Mouse (Mus musculus): ENCODE measurements at regions not wholly inside any gene's neighbourhood (a gene's known extent, or its start where the extent isn't known, plus 50 kb on each side); places are given as distances from the start of the nearest gene placed in this dataset.

- H3K27ac ChIP-seq: peak overlapping the region; percentile 69
- no peak overlapping the region for H3K4me3 ChIP-seq (replicated peaks)
- peak; percentile 60 for ATAC-seq
- H3K4me1 ChIP-seq (replicated peaks): peaks cover 52% of the 10 kb centered on the region
- no peak overlapping the region for H3K9ac ChIP-seq (replicated peaks)
- H3K9me3 ChIP-seq: no peaks in the 10 kb centered on the region
- no peaks in the 10 kb centered on the region for H3K36me3 ChIP-seq
- peak overlapping the region; percentile 31 for H3K4me2 ChIP-seq (replicated peaks)
- WGBS: 3% methylated on average over 11 of the region's 11 CpGs
- H3K27me3 ChIP-seq: no peaks in the 10 kb centered on the region; the same call in 1 of the 2 replicates
Measured at GRCm38 (mm10) chr14:76622634-76623291, 66.1 kb upstream of the Serp2 start.

- Histone ChIP-seq H3K27ac (no peak overlapping the region), H3K4me3 (replicated peaks) (no peak overlapping the region), H3K9ac (replicated peaks) (no peak overlapping the region), H3K27me3 (no peaks in the 10 kb centered on the region), H3K9me3 (no peaks in the 10 kb centered on the region), H3K36me3 (no peaks in the 10 kb centered on the region), H3K4me2 (replicated peaks) (no peak overlapping the region), H3K4me1 (replicated peaks) (peaks cover 32% of the 10 kb centered on the region)
- no peak for ATAC-seq
- 81% methylated on average over 7 of the region's 7 CpGs for WGBS
Measured at GRCm38 (mm10) chr14:76619038-76619409, 62.3 kb upstream of the Serp2 start.

GRCm38 (mm10) chr14:76618331-76619037 is 61.8 kb upstream of the Serp2 start:
- no peak for ATAC-seq

GRCm38 (mm10) chr14:76617889-76618288 is 61.2 kb upstream of the Serp2 start:
- H3K36me3 ChIP-seq: no peaks in the 10 kb centered on the region
- ATAC-seq: no peak
- H3K27ac ChIP-seq: no peak overlapping the region
- WGBS: 90% methylated on average over 1 of the region's 1 CpGs
- no peaks in the 10 kb centered on the region for H3K27me3 ChIP-seq
- no peaks in the 10 kb centered on the region for H3K9me3 ChIP-seq
- no peak overlapping the region for H3K4me3 ChIP-seq (replicated peaks)
- peaks cover 23% of the 10 kb centered on the region for H3K4me1 ChIP-seq (replicated peaks)
- no peak overlapping the region for H3K9ac ChIP-seq (replicated peaks)
- no peak overlapping the region for H3K4me2 ChIP-seq (replicated peaks)

More at GRCm38 (mm10) chr14:76618331-76619037, 61.8 kb upstream of the Serp2 start:
- H3K4me1 ChIP-seq (replicated peaks): peaks cover 29% of the 10 kb centered on the region
- 62% methylated on average over 14 of the region's 14 CpGs for WGBS
- no peak overlapping the region for H3K27ac ChIP-seq
- no peaks in the 10 kb centered on the region for H3K36me3 ChIP-seq
- H3K4me3 ChIP-seq (replicated peaks): no peak overlapping the region
- H3K9me3 ChIP-seq: no peaks in the 10 kb centered on the region
- no peak overlapping the region for H3K9ac ChIP-seq (replicated peaks)
- no peaks in the 10 kb centered on the region for H3K27me3 ChIP-seq
- H3K4me2 ChIP-seq (replicated peaks): no peak overlapping the region

GRCm38 (mm10) chr14:76617447-76617846 is 60.8 kb upstream of the Serp2 start:
- 81% methylated on average over 11 of the region's 11 CpGs for WGBS
- Histone ChIP-seq H3K9ac (replicated peaks) (no peak overlapping the region), H3K9me3 (no peaks in the 10 kb centered on the region), H3K4me1 (replicated peaks) (peaks cover 19% of the 10 kb centered on the region), H3K27ac (no peak overlapping the region), H3K4me2 (replicated peaks) (no peak overlapping the region), H3K4me3 (replicated peaks) (no peak overlapping the region), H3K27me3 (no peaks in the 10 kb centered on the region), H3K36me3 (no peaks in the 10 kb centered on the region)
- ATAC-seq: no peak

- 26% methylated on average over 3 of the region's 3 CpGs for WGBS
- Histone ChIP-seq H3K4me2 (replicated peaks) (no peak overlapping the region), H3K27ac (no peak overlapping the region), H3K27me3 (no peaks in the 10 kb centered on the region), H3K36me3 (no peaks in the 10 kb centered on the region), H3K4me3 (replicated peaks) (no peak overlapping the region), H3K9me3 (no peaks in the 10 kb centered on the region), H3K4me1 (replicated peaks) (peaks cover 12% of the 10 kb centered on the region), H3K9ac (replicated peaks) (no peak overlapping the region)
- ATAC-seq: no peak
Measured at GRCm38 (mm10) chr14:76616367-76616683, 59.6 kb upstream of the Serp2 start.

- Histone ChIP-seq H3K4me3 (replicated peaks) (no peak overlapping the region), H3K4me2 (replicated peaks) (no peak overlapping the region), H3K4me1 (replicated peaks) (peaks cover 12% of the 10 kb centered on the region), H3K27me3 (no peaks in the 10 kb centered on the region), H3K36me3 (no peaks in the 10 kb centered on the region), H3K27ac (no peak overlapping the region), H3K9me3 (no peaks in the 10 kb centered on the region), H3K9ac (replicated peaks) (no peak overlapping the region)
- no peak for ATAC-seq
- WGBS: 66% methylated on average over 8 of the region's 8 CpGs
Measured at GRCm38 (mm10) chr14:76615603-76616366, 59.1 kb upstream of the Serp2 start.

- Histone ChIP-seq H3K4me1 (replicated peaks) (peaks cover 15% of the 10 kb centered on the region), H3K9me3 (no peaks in the 10 kb centered on the region), H3K4me3 (replicated peaks) (no peak overlapping the region), H3K27ac (no peak overlapping the region), H3K27me3 (no peaks in the 10 kb centered on the region), H3K36me3 (no peaks in the 10 kb centered on the region), H3K4me2 (replicated peaks) (no peak overlapping the region), H3K9ac (replicated peaks) (no peak overlapping the region)
- no peak for ATAC-seq
- 76% methylated on average over 11 of the region's 11 CpGs for WGBS
Measured at GRCm38 (mm10) chr14:76615182-76615581, 58.5 kb upstream of the Serp2 start.

GRCm38 (mm10) chr14:76614682-76615081 is 58.0 kb upstream of the Serp2 start:
- H3K36me3 ChIP-seq: no peaks in the 10 kb centered on the region
- H3K4me3 ChIP-seq (replicated peaks): no peak overlapping the region
- H3K27ac ChIP-seq: no peak overlapping the region
- no peak for ATAC-seq
- H3K27me3 ChIP-seq: no peaks in the 10 kb centered on the region
- peaks cover 15% of the 10 kb centered on the region for H3K4me1 ChIP-seq (replicated peaks)
- 87% methylated on average over 5 of the region's 5 CpGs for WGBS
- no peak overlapping the region for H3K4me2 ChIP-seq (replicated peaks)
- H3K9ac ChIP-seq (replicated peaks): no peak overlapping the region
- H3K9me3 ChIP-seq: no peaks in the 10 kb centered on the region

GRCm38 (mm10) chr14:76613604-76614003 is 56.9 kb upstream of the Serp2 start:
- no peak overlapping the region for H3K4me3 ChIP-seq (replicated peaks)
- H3K27me3 ChIP-seq: no peaks in the 10 kb centered on the region
- no peak overlapping the region for H3K27ac ChIP-seq
- no peaks in the 10 kb centered on the region for H3K36me3 ChIP-seq
- H3K4me2 ChIP-seq (replicated peaks): no peak overlapping the region
- ATAC-seq: no peak
- 92% methylated on average over 6 of the region's 6 CpGs for WGBS
- no peaks in the 10 kb centered on the region for H3K9me3 ChIP-seq
- no peak overlapping the region for H3K9ac ChIP-seq (replicated peaks)
- H3K4me1 ChIP-seq (replicated peaks): peaks cover 11% of the 10 kb centered on the region

- H3K27ac ChIP-seq: no peak overlapping the region
- 54% methylated on average over 11 of the region's 11 CpGs for WGBS
- H3K4me3 ChIP-seq (replicated peaks): no peak overlapping the region
- no peaks in the 10 kb centered on the region for H3K9me3 ChIP-seq
- no peak overlapping the region for H3K9ac ChIP-seq (replicated peaks)
- 0 out of 2 replicates have a peak, but pooled peaks cover 2% of the 10 kb centered on the region for H3K27me3 ChIP-seq
- no peak overlapping the region for H3K4me2 ChIP-seq (replicated peaks)
- ATAC-seq: 0 out of 2 replicates have a peak, but pooled peaks have one; percentile 11
- H3K36me3 ChIP-seq: no peaks in the 10 kb centered on the region
- 0 out of 2 replicates have a peak, but pooled peaks cover 8% of the 10 kb centered on the region for H3K4me1 ChIP-seq (replicated peaks)
Measured at GRCm38 (mm10) chr14:76610429-76611378, 54.0 kb upstream of the Serp2 start.

Measured in midbrain, embryonic 13.5 days (tissue).